Mouse (Mus musculus) forebrain, postnatal 0 days (tissue): Measurements from ENCODE around the gene Wbp1. TPM values are rescaled to one million over a fixed set of nuclear protein-coding genes. Genes with fewer than 3 reads are reported as not detected.

Source experiments
- ATAC-seq: fragments of 200-750 bp; cut with Nextera tagmentation; 2 replicates; pipeline ENCODE4 v1.8.0; 2017; ENCODE audit warnings: mild to moderate bottlenecking, moderate library complexity
- DNase-seq: peaks from one replicate; pipeline ENCODE4 v3.0.0-alpha.2; 2015
- H3K27ac ChIP-seq: fragments of 300-500 bp; sonication (generic); 2 replicates; pipeline ENCODE4 v1.5.1; 2014; ENCODE audit warnings: low read depth, mild to moderate bottlenecking, antibody characterized with exemption, low read length, moderate library complexity, mixed read lengths
- H3K27me3 ChIP-seq: fragments of 300-500 bp; sonication (generic); 2 replicates; pipeline ENCODE4 v1.6.1; 2014; ENCODE audit warnings: mild to moderate bottlenecking, low read length, mixed read lengths; ENCODE audit not compliant: insufficient read depth
- H3K36me3 ChIP-seq: fragments of 300-500 bp; sonication (generic); 2 replicates; pipeline ENCODE4 v1.6.1; 2014; ENCODE audit warnings: mild to moderate bottlenecking, moderate library complexity; ENCODE audit not compliant: insufficient read depth
- H3K4me1 ChIP-seq: fragments of 300-500 bp; sonication (generic); 2 replicates; pipeline ENCODE4 v1.6.1; 2014; ENCODE audit warnings: antibody characterized with exemption; ENCODE audit not compliant: insufficient read depth
- H3K4me2 ChIP-seq: fragments of 300-500 bp; sonication (generic); 2 replicates; pipeline ENCODE4 v1.6.1; 2014; ENCODE audit warnings: low read depth, mild to moderate bottlenecking, moderate library complexity
- H3K4me3 ChIP-seq: fragments of 300-500 bp; sonication (generic); 2 replicates; pipeline ENCODE4 v1.5.1; 2014; ENCODE audit warnings: low read depth, low read length, mixed read lengths
- H3K9ac ChIP-seq: fragments of 300-500 bp; sonication (generic); 2 replicates; pipeline ENCODE4 v1.6.1; 2014; ENCODE audit warnings: mild to moderate bottlenecking
- H3K9me3 ChIP-seq: fragments of 300-500 bp; sonication (generic); 2 replicates; pipeline ENCODE4 v1.6.1; 2016; ENCODE audit warnings: low read length
- CTCF ChIP-seq: sonication (generic); IDR thresholded peaks from 2 replicates; pipeline ENCODE4 v1.5.1; 2016; ENCODE audit warnings: antibody characterized with exemption, control low read depth, low read depth
- WGBS: fragments of 180-500 bp; shearing (Covaris S2); extraction: QIAGEN DNeasy Blood & Tissue Kit; methylation state at CpG from one replicate; pipeline ENCODE4 v1.1.7; 2014; 5-methylcytosine and 5-hydroxymethylcytosine counted together
- polyA plus RNA-seq: library from polyadenylated mRNA; unstranded; fragments of >200 nt; fragmentation: Nextera tagmentation; extraction: Ambion mirVana; gene quantifications from 2 replicates; pipeline ENCODE4 v1.2.1, GENCODE M21; 2015
- total RNA-seq: library from RNA; depleted of rRNA; stranded (reverse); fragments of >200 nt; gene quantifications from 2 replicates; pipeline ENCODE4 v1.2.3, GENCODE M21; 2014

Wbp1 gene
- total and polyA plus RNA-seq, 2 experiments from 2014 or later = 109 to 151 TPM

GRCm38 (mm10) chr6:83153485-83153884 is 32.1 kb upstream of the Wbp1 start:
- no peak for ATAC-seq
- Histone ChIP-seq H3K9me3 (no peaks in the 10 kb centered on the region), H3K4me2 (no peak overlapping the region), H3K9ac (no peak overlapping the region), H3K4me3 (no peak overlapping the region), H3K36me3 (0 out of 2 replicates have a peak, but pooled peaks cover 12% of the 10 kb centered on the region), H3K27me3 (no peaks in the 10 kb centered on the region), H3K4me1 (0 out of 2 replicates have a peak, but pooled peaks cover 8% of the 10 kb centered on the region), H3K27ac (no peak overlapping the region)
- WGBS = 80% methylated on average over 5 of the region's 5 CpGs
- no peak for TF ChIP-seq CTCF
- no peak for DNase-seq

GRCm38 (mm10) chr6:83153038-83153437 is 31.7 kb upstream of the Wbp1 start:
- no peaks in the 10 kb centered on the region for H3K27me3 ChIP-seq
- no peak for TF ChIP-seq CTCF
- no peak overlapping the region for H3K9ac ChIP-seq
- no peak overlapping the region for H3K4me2 ChIP-seq
- DNase-seq (no peak), ATAC-seq (no peak)
- H3K4me3 ChIP-seq = no peak overlapping the region
- H3K27ac ChIP-seq = no peak overlapping the region
- 87% methylated on average over 12 of the region's 12 CpGs for WGBS
- no peaks in the 10 kb centered on the region for H3K9me3 ChIP-seq
- H3K4me1 ChIP-seq = 0 out of 2 replicates have a peak, but pooled peaks cover 8% of the 10 kb centered on the region
- 0 out of 2 replicates have a peak, but pooled peaks cover 12% of the 10 kb centered on the region for H3K36me3 ChIP-seq

GRCm38 (mm10) chr6:83151721-83152120 is 30.4 kb upstream of the Wbp1 start:
- 31% methylated on average over 8 of the region's 8 CpGs for WGBS
- no peak overlapping the region for H3K4me3 ChIP-seq
- H3K27me3 ChIP-seq = no peaks in the 10 kb centered on the region
- no peak for DNase-seq
- H3K4me2 ChIP-seq = no peak overlapping the region
- no peak for TF ChIP-seq CTCF
- 0 out of 2 replicates have a peak, but pooled peaks cover 12% of the 10 kb centered on the region for H3K36me3 ChIP-seq
- no peaks in the 10 kb centered on the region for H3K9me3 ChIP-seq
- 0 out of 2 replicates have a peak, but pooled peaks cover 8% of the 10 kb centered on the region for H3K4me1 ChIP-seq
- no peak overlapping the region for H3K9ac ChIP-seq
- no peak overlapping the region for H3K27ac ChIP-seq
- ATAC-seq = no peak

- no peaks in the 10 kb centered on the region for H3K4me1 ChIP-seq
- 54% methylated on average over 7 of the region's 7 CpGs for WGBS
- H3K9me3 ChIP-seq = no peaks in the 10 kb centered on the region
- no peak overlapping the region for H3K27ac ChIP-seq
- TF ChIP-seq CTCF = no peak
- no peak for DNase-seq
- ATAC-seq = no peak
- no peaks in the 10 kb centered on the region for H3K27me3 ChIP-seq
- no peak overlapping the region for H3K4me2 ChIP-seq
- H3K9ac ChIP-seq = no peak overlapping the region
- no peak overlapping the region for H3K4me3 ChIP-seq
- H3K36me3 ChIP-seq = 0 out of 2 replicates have a peak, but pooled peaks cover 2% of the 10 kb centered on the region
Observed at GRCm38 (mm10) chr6:83147280-83147679, 25.9 kb upstream of the Wbp1 start.

GRCm38 (mm10) chr6:83145805-83146204 is 24.4 kb upstream of the Wbp1 start:
- no peak overlapping the region for H3K9ac ChIP-seq
- WGBS = 76% methylated on average over 9 of the region's 9 CpGs
- TF ChIP-seq CTCF = no peak
- H3K27me3 ChIP-seq = peaks cover 4% of the 10 kb centered on the region
- H3K36me3 ChIP-seq = no peaks in the 10 kb centered on the region
- H3K9me3 ChIP-seq = no peaks in the 10 kb centered on the region
- H3K4me3 ChIP-seq = no peak overlapping the region
- ATAC-seq (no peak), DNase-seq (no peak)
- no peak overlapping the region for H3K27ac ChIP-seq
- H3K4me1 ChIP-seq = no peaks in the 10 kb centered on the region
- H3K4me2 ChIP-seq = no peak overlapping the region

GRCm38 (mm10) chr6:83145209-83145608 is 23.9 kb upstream of the Wbp1 start:
- Histone ChIP-seq H3K9me3 (no peaks in the 10 kb centered on the region), H3K27me3 (peaks cover 4% of the 10 kb centered on the region), H3K4me3 (no peak overlapping the region), H3K4me2 (no peak overlapping the region), H3K27ac (no peak overlapping the region), H3K9ac (no peak overlapping the region), H3K4me1 (no peaks in the 10 kb centered on the region), H3K36me3 (no peaks in the 10 kb centered on the region)
- no peak for TF ChIP-seq CTCF
- ATAC-seq = no peak
- WGBS = 88% methylated on average over 2 of the region's 2 CpGs
- no peak for DNase-seq

- Histone ChIP-seq H3K9ac (no peak overlapping the region), H3K4me1 (no peaks in the 10 kb centered on the region), H3K27ac (no peak overlapping the region), H3K27me3 (peaks cover 4% of the 10 kb centered on the region), H3K4me2 (peak overlapping the region; percentile 66; the same call in 1 of the 2 replicates), H3K9me3 (no peaks in the 10 kb centered on the region), H3K4me3 (no peak overlapping the region), H3K36me3 (no peaks in the 10 kb centered on the region)
- ATAC-seq (no peak), DNase-seq (no peak)
- 61% methylated on average over 11 of the region's 11 CpGs for WGBS
- no peak for TF ChIP-seq CTCF
Observed at GRCm38 (mm10) chr6:83142886-83143285, 21.5 kb upstream of the Wbp1 start.
